Mouse (Mus musculus) left cerebral cortex, adult 18-20 months (tissue): ENCODE results near the gene Fshr. TPM values are rescaled to one million over a fixed set of nuclear protein-coding genes. Genes with fewer than 3 reads are reported as not detected.
A peak's percentile ranks its signal among the peaks of the same experiment; 100 is the strongest.
"Not testable (repeated sequence)": the region's sequence is repeated elsewhere in the genome, so short reads cannot be mapped to it uniquely, and the experiment has no call there.

ENCODE experiments used
- DNase-seq, 2 experiments: peaks; one replicate each; pipeline ENCODE4 v3.0.0; 2021 to 2022; ENCODE audit warnings: low spot score in 2 of 2, mixed read lengths in 1 of 2
- long read RNA-seq, 2 experiments: library from polyadenylated mRNA; stranded (forward); transcript quantifications; one replicate each; pipeline ENCODE4 v2.0.0; 2021
- total RNA-seq, 2 experiments: library from RNA; stranded (reverse); gene quantifications; 2 replicates each; pipeline ENCODE4 v1.2.3; 2021

Gene Fshr
- not detected for total RNA-seq
- long read RNA-seq, experiment 1: 0 reads
- long read RNA-seq, experiment 2: 0 reads

DNA sequence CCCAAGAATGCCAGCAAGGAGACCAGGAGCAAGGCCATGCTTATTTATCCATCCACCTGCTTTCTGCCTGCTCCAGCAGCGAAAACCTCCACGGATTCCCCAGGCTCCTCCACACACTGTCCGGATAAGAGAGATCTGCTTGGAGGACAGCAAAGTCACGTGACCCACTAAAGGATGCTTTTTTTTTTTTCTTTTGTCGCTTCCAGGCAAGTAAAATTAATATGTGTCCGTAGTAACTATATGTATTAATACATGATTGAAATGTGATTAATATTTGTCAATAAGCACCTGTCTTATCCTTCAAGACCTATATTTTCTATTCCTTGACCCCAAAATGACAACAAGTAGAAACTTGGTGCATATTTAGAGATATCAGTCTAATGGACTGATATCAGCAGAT is at the start of gene Fshr:
Gene Fshr (minus strand): TSS at position 101 of the 400 bp plus-strand sequence.
- DNase-seq: no peak

DNA sequence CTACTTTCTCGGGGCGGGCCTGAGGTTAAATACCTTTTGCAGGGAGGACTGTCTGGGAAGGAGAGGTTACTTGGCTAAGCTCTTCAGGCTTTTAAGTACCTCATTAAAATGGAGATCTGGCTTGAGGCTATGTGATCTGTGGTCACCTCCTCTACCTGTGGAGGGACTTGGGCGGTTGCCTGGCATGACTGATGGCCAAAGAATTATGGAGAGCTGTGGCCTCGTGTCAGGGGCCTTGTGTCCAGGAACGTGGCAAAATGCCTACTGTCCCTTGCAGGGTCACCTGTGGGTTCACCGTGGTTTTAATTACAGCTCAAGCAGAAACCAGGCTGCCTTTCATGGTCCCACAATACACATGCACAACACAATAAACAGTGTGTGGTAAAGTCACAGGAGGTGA is 1.7 kb upstream of the Fshr start:
- no peak for DNase-seq

DNA sequence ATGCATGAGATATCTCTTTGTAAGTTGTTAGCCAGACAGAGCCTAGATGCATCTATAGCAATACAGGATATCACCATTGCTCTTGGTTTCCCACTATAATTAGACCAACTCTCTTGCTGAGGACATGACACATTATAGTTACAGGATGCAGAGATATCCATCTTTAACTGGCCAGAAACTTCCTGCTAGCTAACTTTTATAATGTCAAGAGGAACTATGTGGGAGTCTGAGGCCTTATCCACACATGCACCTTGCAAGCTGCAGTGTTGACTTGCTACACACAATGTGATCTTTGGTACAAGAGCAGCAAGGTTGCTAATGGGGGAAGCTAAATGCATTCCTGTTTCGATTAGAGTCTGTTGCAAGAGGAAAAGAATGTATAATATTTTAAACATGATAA is 26.9 kb downstream of the Fshr start:
- DNase-seq: no peak

DNA sequence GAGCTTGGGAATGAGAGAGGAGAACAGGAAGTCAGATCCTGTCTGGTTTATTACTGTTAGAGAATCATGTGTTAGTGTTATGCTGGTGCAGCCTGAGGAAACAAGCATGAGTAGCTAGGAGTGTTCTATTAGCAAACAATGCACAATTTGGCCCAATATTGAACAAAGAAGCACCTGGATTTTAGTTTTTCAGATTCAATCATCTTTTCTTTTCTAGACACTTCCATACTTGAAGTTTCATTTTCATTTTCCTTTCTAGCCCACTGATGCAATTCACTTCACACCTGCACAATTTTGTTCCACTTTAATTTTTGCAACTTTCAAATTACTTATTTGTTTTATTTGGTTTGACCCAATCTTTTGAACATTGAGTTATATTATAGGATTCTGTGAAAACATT is 35.7 kb downstream of the Fshr start:
- no peak for DNase-seq

DNA sequence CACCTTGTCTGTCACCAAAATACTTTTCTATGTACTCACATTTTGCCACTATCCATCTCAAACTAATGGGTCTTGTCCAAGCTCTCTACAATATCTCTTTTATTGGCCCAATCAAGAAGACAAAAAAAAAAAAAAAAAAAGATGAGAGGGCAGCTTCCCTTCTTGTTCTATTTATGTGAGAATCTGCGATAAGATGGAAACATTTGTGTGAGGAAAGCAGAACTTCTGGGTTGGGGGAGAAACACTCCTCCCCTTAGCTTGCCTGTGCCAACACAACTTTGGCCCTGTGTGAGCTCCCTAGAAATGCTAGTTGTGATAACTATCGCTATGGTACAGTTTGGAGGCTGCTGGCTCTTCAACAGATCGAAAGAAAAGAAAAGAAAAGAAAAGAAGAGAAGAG is 38.0 kb downstream of the Fshr start:
- DNase-seq: no peak

DNA sequence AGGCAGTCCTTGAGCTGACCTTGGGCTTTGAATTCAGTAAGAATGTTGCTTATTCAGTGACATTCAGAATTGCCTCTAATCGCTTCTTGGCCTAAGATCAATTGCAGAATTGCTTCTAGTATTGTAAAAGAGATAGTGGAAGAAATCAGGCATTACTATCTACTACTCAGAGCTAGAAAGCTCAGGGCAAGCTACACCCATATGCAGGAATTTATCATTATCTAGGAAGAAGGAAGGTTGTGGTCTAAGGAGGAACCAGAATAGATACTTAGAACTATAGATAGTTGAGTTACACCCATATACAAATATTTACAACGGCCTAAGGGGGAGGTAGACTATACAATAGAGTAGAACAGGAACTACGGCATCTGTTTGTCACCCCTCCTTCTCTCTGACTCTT is 41.1 kb downstream of the Fshr start:
- not testable (repeated sequence) for DNase-seq

DNA sequence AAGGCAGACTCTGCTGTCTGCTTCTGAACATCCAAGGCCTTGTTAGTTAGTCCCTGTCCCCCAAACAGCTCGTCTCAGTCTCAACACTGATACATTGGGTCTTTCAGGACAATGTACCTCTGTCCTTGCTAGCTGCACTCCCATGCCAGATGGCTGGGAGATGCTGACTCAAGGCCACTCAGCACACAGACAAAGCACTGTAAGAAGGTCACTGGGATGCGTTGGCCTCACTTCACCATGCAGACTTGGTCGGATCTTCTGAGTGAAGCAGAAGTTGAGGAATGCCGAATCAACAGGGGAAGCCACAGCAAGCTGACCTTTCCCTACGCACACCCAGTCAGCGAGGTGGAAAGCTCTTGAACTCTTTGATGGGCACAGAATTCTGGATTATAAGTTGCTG is 55.7 kb downstream of the Fshr start:
- DNase-seq: no peak

DNA sequence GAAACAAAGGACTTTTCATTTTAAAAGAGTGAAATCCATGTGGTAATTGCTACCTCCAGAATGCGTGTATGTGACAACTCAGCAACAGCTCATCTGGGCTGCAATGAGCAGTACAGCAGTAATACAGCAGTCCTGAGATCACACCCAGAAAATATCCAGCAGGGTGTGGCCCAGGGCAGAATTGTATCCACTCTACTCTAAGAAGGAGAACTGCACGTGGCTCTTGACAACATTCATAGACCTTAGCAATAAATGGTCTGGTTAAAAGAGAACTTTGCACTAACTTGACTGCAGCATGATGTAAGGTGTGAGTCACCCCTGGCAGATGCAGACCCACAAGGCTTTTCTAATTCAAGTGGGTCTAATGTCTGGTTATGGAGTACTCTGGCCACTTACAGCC is 80.5 kb downstream of the Fshr start:
- DNase-seq: no peak

DNA sequence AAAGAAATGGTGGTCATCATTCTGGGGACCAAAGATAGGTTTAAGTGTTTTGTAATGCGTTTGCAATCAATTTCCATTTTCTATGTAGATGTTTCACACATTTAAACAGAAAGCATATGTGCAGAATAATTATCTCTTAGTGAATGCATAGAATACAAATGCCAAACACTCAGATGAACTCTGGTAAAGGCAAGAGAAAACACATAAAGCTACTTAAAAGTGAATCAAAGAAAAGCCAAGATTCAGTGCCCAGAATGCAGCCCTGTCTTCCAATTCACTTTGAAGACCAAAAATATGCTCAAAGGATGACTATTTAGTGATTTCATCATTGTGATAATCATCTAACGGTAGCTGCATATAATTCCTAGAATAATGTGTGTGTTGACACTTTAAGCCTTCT is 81.2 kb downstream of the Fshr start:
- no peak for DNase-seq

DNA sequence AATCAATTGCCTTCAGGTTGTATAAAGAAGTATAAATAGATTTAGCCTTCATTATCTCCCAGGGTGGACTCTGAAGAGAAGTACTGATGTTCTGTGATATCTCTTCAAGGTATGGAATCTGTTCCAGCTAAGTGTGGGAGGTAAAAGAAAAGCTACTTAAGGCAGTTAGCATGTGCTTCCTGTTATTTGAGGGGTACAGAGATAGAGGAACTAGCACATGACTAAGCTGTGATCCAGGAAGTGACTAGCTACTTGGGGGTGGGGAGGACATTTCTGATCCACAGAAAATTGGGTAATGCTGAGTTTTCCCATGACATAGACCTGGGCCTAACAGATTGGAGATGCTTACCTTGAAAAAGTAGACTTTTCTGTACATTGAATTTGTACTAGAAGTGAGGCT is 86.5 kb downstream of the Fshr start:
- no peak for DNase-seq

DNA sequence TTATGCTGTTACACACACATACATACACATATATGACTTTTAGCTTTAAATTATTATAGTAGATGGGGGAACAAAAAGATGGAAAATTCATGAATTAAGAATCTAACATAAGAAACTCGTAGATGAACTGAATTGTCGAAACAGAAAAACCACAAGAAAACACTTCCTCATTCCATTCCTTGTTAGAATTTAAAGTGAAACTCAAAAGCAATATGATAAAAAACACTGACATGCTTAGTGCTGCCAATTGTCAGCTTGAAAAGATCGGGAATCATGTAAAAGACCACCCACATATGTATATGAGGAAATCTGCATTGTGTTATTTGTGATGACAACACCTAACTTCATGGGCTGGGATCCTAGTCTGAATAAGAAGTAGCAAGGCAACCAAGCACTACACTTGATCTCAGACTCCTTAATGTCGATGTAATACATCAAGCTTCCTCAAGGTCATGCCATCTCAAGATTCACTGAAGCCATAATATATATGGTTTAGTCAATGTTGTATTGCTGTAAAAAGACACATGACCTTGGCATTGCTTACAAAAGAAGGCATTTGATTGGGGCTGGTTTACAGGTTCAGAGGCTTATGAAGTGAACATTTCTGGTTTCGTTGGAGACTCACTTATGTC is 99.6 kb downstream of the Fshr start:
- no peak for DNase-seq

DNA sequence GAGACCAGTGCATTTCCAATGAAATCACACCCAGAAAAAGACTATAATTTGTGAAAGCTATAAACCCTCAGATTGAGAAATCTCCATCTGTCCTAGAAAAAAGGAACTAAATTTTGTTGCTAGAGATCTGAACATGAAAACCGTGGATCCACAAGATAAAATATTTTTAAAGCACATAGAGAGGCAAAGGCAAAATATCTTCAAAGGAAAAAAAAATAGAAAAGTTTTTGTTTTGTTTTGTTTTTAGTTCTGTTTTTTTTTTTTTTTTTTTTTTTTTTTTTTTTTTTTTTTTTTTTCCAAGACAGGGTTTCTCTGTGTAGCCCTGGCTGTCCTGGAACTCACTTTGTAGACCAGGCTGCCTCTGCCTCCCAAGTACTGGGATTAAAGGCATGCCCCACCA is 100.7 kb downstream of the Fshr start:
- not testable (repeated sequence) for DNase-seq

DNA sequence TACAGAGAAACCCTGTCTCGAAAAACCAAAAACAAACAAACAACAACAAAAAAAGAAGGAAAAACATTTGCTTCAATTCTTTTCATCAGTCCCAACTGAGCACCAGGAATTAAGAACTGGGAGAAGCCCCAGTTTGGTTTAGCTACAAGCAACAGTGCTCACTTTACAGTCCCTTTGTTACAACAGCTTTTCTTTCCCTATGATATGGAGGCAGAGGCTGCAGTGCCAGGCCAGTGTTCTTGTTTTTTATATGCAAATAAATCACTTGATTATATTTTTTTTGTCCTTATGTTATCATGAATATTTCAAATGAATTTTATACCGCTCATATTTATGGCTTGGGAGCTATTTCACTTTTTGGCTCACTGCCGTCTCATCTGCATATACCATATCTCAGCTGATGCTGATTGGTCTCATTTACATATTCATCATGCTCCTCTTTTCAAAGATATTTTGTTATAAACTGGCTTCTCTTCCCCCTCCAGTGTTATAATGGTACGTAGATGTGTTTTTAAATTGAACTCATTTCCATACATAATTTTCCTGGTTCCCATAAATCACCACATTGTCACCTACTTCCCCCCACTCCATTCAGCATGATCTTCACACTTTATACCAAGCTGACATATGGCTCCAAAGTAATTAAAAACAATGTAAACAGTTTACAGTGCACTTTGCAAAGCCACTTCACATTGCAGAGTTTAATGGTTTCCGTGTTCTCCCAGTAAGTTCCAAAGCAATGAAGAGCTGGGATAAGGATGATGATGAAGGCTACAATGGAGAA is 110.6 kb downstream of the Fshr start:
- no peak for DNase-seq

DNA sequence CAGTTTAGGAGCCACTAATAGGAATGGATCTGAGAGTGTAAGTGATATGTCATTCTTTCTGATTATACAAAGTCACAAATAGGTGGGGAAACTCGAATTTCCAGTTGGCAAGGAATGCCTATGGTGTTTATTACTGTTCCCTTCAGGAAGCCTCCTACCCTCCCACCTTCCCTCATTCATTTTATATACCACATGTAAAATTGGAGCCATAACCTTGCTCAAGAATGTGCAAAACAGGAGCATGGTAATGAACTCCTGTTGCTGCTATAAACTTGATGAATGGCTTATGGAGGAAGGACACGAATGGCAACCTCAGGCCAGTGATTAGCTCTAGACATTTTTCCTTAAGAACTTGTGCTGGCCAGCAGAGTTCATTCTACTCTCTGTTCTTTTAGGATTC is 117.6 kb downstream of the Fshr start:
- DNase-seq: no peak

DNA sequence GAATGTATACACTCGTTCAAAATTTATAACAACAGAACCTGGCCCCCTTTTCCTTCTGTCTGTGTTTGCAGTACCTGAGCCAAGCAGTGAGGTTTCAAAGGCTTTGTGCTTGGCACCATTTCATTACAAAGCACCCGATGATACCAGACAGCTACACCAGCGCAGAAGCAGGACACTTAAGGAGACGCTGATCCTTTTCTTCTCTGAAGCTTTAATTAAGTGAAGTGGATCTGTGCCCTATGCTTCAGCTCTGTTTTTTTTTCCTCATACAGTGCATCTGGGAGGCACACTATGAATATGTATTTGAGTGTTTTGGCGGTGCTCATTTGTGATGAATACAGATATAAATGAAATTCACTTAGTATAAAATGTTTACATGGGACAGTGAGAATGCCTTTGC is 120.8 kb downstream of the Fshr start:
- no peak for DNase-seq

DNA sequence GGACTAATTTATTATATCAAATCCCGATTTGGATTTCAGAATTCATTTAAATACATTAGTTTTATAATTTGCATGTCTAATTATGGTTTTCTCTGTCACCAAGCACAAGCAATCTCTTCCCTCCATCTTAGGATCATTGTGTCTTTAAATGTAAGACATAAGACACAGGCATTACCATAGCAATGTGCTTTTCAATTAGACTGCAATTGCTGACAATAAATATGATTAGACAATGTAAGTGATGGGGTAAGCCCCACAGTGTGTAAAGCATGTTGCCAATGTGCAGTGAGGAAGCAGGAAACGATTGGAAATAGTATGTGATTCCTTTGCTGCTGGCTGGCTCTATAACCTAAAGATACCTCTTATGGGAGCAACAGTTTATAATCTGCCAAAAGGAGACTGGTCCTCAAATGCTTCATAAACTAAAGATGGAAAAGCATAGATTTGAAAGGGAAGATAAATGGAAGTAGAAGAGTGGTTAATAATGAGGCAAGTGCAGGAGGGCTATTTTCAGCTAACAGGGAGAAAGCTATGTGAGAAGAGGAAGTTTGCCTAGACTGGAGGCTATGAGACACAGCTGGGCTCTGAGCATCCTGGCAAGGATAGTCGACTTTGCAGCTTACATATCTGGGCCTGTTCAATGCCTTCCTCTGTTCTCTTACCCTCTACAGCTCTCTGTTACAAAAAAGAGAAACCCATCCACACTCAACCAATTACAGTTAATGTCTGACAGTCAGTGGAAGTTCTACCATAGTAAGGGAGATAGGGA is 136.0 kb downstream of the Fshr start:
- no peak for DNase-seq

DNA sequence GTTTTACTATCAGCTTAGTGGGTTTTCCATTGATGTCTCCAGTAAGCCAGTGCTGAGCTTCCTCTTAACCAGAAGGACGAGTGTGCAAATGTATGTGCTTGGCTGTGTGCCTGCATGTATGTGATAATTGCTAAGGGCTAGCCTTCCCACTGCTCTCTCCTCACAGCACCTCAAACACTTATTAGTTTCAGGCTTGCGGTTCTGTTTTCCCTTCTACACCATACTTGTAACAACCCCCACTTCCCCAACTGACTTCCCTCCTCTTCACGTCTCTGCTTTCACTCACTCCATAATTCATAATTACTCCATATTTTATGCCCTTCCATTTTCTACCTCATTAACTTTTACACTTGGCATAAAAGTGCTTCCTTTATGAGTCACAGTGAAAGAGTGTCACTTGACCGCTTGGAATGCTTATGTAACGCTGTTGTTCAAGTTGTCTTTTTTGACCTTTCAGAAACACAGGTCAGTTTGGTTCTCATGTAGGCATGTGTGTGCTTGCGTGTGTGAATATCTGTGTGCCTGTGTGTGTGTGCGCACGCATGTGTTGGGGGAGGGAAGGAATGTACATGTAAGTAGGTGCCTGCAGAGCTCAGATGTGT is 138.0 kb downstream of the Fshr start:
- DNase-seq: no peak

DNA sequence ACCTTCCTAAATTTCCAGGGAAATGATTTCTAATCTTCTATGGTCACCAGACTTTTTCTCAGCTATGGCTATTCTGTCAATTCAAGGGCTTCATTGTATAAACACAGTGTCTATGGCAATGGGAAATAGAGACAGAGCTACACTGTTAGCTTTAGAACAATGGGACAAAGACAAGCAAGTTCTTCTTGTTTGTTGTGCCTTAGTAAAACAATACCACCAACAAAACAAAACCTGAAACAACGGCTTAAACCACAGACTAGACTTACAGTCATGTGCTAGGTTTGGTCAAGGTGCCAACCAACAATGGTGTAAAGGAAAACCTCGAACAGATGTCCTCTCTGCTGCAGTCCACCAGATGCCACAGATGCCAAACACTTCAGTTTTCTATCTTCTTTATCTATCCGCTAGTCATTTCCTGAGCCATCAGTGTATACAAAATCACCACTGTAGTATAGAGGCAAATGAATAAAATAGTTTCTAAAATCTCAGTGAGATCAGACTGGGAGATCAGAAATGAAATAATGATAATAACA is 149.4 kb downstream of the Fshr start:
- no peak for DNase-seq

DNA sequence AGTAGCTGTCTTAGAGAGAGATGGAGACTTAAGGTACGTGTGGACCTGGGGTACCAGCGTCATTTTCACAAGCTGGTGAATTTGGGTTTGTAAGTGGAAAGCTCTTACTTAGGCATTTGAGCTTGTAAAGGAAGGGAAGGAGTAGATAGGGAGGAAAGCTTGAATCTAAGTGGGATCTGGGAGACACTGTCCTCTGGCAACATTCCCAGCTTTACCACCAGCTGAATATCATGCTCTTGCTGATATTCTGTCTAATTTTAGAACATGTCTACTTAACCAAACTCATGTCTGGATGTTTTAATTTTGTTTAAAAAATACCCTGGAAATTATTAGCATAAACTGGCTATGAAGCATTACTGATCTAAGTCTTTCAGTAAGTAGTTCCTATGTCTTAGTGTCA is 151.4 kb downstream of the Fshr start:
- DNase-seq: no peak

DNA sequence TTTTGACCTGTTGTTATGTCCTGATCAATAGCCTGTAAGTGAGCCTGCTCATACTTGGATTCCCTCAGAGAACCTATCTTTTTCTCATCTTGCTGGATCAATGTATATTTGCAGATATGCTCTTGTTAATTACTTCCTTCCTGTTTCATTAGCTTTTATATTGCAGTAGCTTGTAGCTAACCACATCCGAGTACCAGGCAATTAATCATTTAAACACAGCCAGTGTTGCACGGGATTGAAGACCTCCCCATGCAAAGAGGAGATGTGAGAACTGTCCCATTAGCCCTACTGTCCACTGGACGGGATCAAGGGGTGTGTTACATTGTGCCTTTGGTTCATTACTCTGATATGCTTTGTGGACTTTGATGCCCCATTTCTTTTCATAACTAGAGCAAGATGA is 154.5 kb downstream of the Fshr start:
- no peak for DNase-seq

DNA sequence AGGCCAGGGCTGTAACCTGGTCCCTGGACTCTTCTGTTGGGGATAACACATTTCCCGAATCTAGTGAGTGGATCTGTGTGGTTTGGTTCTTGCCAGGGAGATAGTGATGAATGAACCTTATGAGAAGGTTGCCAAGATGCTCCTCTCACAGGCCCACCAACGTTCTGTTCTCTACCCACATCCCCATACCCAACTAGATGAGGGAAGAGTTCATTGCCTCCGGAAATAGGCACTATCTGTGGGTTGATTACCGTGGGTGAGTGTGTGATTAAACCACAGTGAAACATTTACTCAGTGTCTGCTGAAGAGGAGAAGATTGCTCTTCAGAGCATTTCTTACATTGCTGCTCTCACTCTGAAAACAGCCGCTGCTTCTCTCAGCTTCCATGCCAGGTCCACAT is 163.8 kb downstream of the Fshr start:
- peak; percentile 40 to 48 for DNase-seq

DNA sequence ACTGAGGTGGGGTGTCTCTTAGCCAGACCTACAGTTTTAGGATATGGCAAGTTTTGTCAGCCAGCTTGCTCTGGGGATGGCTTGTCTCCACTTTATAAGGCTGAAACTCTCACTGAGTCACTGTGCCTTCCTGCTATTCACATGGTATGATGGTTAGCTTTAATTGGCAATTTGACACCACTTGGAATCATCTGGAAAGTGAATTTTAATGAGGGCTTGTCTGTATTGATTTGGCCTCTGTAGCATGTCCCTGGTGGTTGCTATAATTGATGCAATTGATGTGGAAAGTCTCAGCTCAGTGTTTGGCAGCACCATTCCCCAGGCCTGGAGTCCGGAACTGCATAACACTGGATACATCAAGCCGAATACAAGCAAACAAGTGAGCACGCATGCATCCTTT is 164.4 kb downstream of the Fshr start:
- no peak for DNase-seq
